Mouse (Mus musculus): Measurements from ENCODE around the gene Htatip2. TPM values are rescaled to one million over a fixed set of nuclear protein-coding genes. Genes with fewer than 3 reads are reported as not detected.

Htatip2 gene
- 58.2 TPM for polyA plus RNA-seq (2017; shearing (Covaris generic))

DNA sequence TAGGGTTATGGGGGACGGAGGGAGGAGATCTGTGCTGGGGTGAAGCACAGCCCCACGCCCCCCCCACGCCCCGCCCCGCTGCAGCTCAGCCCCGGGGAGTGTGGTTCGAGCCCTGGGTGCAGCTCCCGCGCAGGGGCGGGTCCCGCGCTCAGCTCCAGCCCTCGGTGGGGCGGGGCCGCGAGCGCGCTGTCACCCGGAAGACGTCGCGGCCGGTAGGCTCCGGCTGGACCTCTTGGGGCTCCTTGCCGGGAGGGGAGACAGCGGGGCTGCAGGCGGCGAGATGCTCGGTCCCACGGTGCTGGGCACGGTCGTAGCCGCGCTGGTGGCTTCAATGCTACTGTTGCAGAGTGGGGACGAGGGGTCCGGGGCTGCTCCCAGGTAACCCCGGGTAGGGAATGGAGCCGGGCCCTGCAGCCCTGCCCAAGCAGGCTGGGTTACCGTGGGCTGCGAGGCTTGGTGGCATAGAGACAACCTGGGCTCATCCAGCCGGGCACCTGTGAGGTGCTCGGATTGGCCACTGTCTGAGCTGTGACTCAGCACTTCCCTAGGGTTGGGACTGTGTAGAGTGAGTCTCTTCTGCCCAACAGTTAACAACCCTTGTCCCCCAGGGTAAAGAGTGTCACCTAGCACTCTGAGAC lies at the start of gene Htatip2:
Gene Htatip2, plus strand, starts transcription at position 182 of the 638 bp plus-strand sequence.

DNA sequence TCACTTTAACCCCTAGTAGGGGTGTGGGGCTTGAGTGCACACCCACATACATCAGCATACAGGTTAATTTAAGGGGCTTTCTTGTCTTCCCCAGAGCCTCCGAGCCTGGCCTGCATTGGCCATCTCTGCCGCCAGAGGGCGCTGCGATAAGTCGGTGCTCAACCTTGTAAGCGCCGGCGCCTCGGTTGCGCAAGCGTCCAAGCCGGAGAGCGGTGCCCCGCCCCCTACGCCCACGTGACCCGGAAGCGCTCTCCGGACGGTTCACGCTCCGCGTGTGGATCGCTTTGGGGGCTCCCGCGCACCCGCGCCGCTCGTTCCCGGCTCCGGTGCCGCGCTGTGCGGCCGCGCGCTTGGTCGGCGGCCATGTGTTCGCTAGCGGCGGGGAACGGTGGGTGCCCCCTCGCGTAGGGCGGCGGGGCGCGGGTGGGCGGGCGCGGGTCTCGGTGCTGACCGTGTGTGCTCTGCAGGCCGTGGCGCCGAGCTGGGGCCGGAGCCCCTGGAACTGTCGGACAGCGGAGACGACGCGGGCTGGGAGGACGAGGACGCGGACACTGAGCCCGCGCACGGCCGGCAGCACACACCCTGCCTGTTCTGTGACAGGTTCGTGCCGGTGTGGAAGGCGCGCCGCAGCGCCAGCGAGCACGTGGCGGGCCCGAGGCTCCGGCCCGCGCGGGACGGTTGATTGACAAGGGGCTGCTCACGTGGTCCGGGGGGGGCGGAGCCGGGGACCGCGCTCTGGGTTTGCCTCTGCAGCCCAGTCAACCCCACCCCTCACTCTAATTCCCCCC lies 19.4 kb downstream of the Htatip2 start, which contains the start of gene Prmt3:
Gene Prmt3, plus strand, starts transcription at position 233 of the 788 bp plus-strand sequence.

Other genes starting within 250 kb of the Htatip2 start
- not detected for gene Dbx1, start 122.3 kb upstream of the Htatip2 start, polyA plus RNA-seq (2017; shearing (Covaris generic))
- gene Prmt3, start 19.2 kb downstream of the Htatip2 start, polyA plus RNA-seq (2017; shearing (Covaris generic)) = 17.2 TPM
- gene Slc6a5, start 151.0 kb downstream of the Htatip2 start, polyA plus RNA-seq (2017; shearing (Covaris generic)) = not detected
- gene Nell1, start 215.7 kb downstream of the Htatip2 start, polyA plus RNA-seq (2017; shearing (Covaris generic)) = not detected

All from inflammation-experienced regulatory T-cells, adult 16 weeks (primary cell).